Mouse (Mus musculus): ENCODE results near the gene Alox12b.

- no peak for TF ChIP-seq POLR2A (IDR thresholded peaks at IDR 0.05; ENCODE audit: insufficient read depth, low read length)
- no peak for TF ChIP-seq CTCF (IDR thresholded peaks at IDR 0.05; ENCODE audit: low read depth, low read length)
These were observed 42.8 kb upstream of the Alox12b start for GRCm38 (mm10) chr11:69114018-69114417.

Measured in ES-Bruce4 (cell line).